Mouse (Mus musculus) kidney, embryonic 16.5 days (tissue): ENCODE measurements around the gene Psmb7. TPM values are rescaled to one million over a fixed set of nuclear protein-coding genes. Genes with fewer than 3 reads are reported as not detected.

Experiments used
- ATAC-seq: fragments of 200-750 bp; cut with Nextera tagmentation; 2 replicates; pipeline ENCODE4 v1.8.0; 2017; ENCODE audit warnings: moderate TSS enrichment; ENCODE audit not compliant: low FRiP score, low TSS enrichment
- H3K27ac ChIP-seq: fragments of 300-500 bp; sonication (generic); 2 replicates; pipeline ENCODE4 v1.5.1; 2014; ENCODE audit warnings: low read length
- H3K27me3 ChIP-seq: fragments of 300-500 bp; sonication (generic); 2 replicates; pipeline ENCODE4 v1.6.1; 2014; ENCODE audit warnings: low read length, control low read depth, mixed read lengths; ENCODE audit not compliant: insufficient read depth
- H3K36me3 ChIP-seq: fragments of 300-500 bp; sonication (generic); 2 replicates; pipeline ENCODE4 v1.6.1; 2014; ENCODE audit warnings: low read length, control low read depth, mixed read lengths; ENCODE audit not compliant: insufficient read depth
- H3K4me1 ChIP-seq: fragments of 300-500 bp; sonication (generic); 2 replicates; pipeline ENCODE4 v1.6.1; 2014; ENCODE audit warnings: low read length, control low read depth, mixed read lengths; ENCODE audit not compliant: insufficient read depth
- H3K4me2 ChIP-seq: fragments of 300-500 bp; sonication (generic); replicated peaks from 2 replicates; pipeline ENCODE4 v1.6.1; 2014; ENCODE audit warnings: low read depth, low read length
- H3K4me3 ChIP-seq: fragments of 300-500 bp; sonication (generic); 2 replicates; pipeline ENCODE4 v1.5.1; 2014; ENCODE audit warnings: mild to moderate bottlenecking, low read length
- H3K9ac ChIP-seq: fragments of 300-500 bp; sonication (generic); replicated peaks from 2 replicates; pipeline ENCODE4 v1.6.1; 2014; ENCODE audit warnings: low read length
- H3K9me3 ChIP-seq: fragments of 300-500 bp; sonication (generic); 2 replicates; pipeline ENCODE4 v1.6.1; 2016; ENCODE audit warnings: low read length, control low read depth
- WGBS: fragments of 180-500 bp; shearing (Covaris S2); extraction: QIAGEN DNeasy Blood & Tissue Kit; methylation state at CpG from one replicate; pipeline ENCODE4 v1.1.7; 2014; 5-methylcytosine and 5-hydroxymethylcytosine counted together
- polyA plus RNA-seq: library from polyadenylated mRNA; unstranded; fragments of >200 nt; fragmentation: Nextera tagmentation; extraction: Ambion mirVana; gene quantifications from 2 replicates; pipeline ENCODE4 v1.2.1, GENCODE M21; 2015

Psmb7 gene
- polyA plus RNA-seq, 1 experiment from 2014 or later: 269 TPM

DNA sequence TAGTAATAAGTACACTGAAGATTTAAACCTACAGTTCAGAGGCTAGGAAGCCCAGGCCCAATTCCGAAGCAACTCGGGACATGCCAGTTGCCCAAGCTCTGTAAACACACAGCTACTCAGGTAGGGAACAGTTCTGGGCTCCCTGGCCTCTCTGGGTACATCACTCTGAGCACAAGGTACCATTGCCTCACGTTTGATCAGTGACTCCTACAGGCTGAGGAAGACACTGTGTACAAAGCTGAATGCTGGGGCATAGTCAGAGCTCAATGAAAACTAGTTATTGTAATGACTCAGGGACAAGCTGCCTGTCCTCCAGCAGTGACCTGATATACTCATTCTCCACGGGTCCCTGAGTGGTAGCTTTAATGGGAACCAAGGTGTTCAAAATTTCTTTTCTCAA is 22.8 kb downstream of the Psmb7 start:
- WGBS: 82% methylated on average over 4 of the region's 4 CpGs
- Histone ChIP-seq H3K27ac (no peak overlapping the region), H3K9me3 (no peaks in the 10 kb centered on the region), H3K36me3 (peaks cover 17% of the 10 kb centered on the region; the same call in 1 of the 2 replicates), H3K27me3 (no peaks in the 10 kb centered on the region), H3K4me3 (no peak overlapping the region), H3K9ac (no peak overlapping the region), H3K4me1 (peaks cover 6% of the 10 kb centered on the region; the same call in 1 of the 2 replicates), H3K4me2 (no peak overlapping the region)
- ATAC-seq: no peak

DNA sequence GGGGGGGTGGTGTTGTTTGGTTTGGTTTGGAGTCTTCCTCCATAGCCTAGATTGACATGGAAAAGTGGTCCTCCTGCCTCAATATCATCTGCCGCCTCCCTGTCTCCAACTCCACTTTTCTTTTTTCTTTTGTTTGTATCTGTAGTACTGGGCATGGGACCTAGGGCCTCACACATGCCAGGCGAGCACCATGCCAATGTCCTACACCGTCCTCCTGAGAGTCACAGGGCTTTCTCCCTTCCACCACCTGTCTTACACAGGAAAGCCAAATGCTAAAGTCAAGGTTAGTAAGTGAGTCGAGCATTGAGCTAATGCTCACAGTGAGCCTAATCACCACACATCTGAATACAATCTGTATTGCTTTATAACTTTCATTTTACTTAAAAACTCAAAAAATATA is 24.1 kb downstream of the Psmb7 start:
- Histone ChIP-seq H3K4me2 (no peak overlapping the region), H3K27me3 (no peaks in the 10 kb centered on the region), H3K9ac (no peak overlapping the region), H3K27ac (no peak overlapping the region), H3K36me3 (peaks cover 12% of the 10 kb centered on the region; the same call in 1 of the 2 replicates), H3K4me3 (no peak overlapping the region), H3K4me1 (peaks cover 6% of the 10 kb centered on the region; the same call in 1 of the 2 replicates), H3K9me3 (no peaks in the 10 kb centered on the region)
- ATAC-seq: no peak
- WGBS: 96% methylated on average over 4 of the region's 4 CpGs

DNA sequence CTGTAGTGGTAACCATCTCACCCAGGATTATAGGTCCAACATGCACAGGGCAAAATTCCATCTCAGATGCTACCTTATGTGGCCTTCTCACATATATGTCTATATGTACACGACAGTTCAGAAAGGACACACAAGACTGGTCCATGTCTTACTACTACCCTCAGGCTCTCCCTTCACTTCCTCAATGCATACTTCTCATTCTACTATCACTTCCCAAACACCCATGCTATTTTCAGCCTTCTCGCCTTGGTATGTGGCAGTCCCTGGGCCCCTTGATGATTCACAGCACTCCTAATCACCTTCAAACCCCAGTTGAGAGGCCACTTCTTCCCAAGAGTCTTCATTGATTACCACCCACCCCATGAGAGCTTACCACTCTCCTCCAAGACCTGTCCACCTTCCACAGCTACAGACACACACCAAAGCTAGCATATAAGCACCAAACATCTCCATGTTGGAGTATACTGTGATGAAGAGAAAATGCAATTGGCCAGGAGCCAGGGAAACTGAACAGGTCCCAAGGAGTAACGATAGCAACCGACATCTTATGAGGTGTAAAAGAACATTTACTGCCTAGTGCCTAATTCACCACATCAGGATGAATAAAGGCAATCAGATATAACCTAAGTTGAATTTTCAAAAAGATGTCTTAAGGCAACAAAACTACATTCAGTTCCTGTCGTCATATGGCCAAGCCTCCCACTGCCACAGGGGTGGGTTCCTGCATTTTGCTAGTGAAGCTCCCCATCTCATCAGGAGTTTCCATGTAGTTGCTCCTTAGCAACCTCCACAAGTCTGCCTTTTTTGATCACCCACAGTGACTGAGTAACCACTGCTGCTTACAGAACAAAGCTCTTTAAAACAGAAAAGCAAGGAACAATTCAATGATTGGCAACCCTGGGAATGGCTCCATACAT is 26.7 kb downstream of the Psmb7 start:
- Histone ChIP-seq H3K36me3 (peaks cover 17% of the 10 kb centered on the region; the same call in 1 of the 2 replicates), H3K9ac (no peak overlapping the region), H3K4me2 (no peak overlapping the region), H3K4me3 (no peak overlapping the region), H3K4me1 (peaks cover 6% of the 10 kb centered on the region; the same call in 1 of the 2 replicates), H3K27ac (no peak overlapping the region), H3K27me3 (no peaks in the 10 kb centered on the region), H3K9me3 (no peaks in the 10 kb centered on the region)
- no peak for ATAC-seq
- WGBS: 89% methylated on average over 5 of the region's 5 CpGs

DNA sequence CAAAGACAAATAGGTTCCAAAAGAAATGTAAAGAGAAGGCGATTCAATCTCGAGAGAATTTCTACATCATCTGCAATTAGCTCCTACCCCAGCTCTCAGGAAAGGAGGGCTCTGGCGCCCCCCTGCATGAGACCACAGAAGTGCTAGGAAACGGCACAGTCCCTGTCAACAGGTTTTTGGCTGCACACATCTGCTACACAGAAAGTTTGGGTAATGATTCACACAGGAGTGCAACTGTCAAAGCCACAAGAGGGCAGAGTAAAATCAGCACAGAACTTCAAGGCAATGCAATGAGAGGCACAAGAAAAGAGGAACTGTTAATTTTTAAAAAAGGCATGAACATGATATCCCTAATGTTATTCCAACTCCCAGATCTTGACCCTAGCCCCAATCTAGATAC is 27.8 kb downstream of the Psmb7 start:
- Histone ChIP-seq H3K36me3 (peaks cover 18% of the 10 kb centered on the region; the same call in 1 of the 2 replicates), H3K4me2 (no peak overlapping the region), H3K4me1 (peaks cover 6% of the 10 kb centered on the region; the same call in 1 of the 2 replicates), H3K9ac (no peak overlapping the region), H3K27ac (no peak overlapping the region), H3K9me3 (no peaks in the 10 kb centered on the region), H3K4me3 (no peak overlapping the region), H3K27me3 (no peaks in the 10 kb centered on the region)
- ATAC-seq: no peak; the same call in 1 of the 2 replicates
- 58% methylated on average over 4 of the region's 4 CpGs for WGBS

DNA sequence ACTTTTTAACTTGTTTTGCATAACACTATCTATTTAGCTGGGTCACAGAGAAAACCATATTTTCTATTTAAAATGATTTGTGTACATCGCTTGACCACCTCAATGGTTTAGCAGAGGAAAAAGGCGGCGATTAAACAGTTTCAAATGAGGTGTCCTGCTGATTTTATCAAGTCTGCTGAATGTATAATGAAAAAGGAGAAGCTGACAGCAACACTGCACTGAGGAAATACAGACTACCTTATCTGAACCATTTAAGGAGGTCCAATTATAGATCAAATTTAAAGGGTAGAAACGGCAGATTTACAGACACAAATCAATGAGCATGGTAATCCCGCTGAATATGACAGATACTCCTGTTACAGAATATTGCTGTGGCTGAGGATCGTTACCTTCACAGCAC is 29.4 kb downstream of the Psmb7 start:
- Histone ChIP-seq H3K9me3 (no peaks in the 10 kb centered on the region), H3K4me2 (no peak overlapping the region), H3K4me1 (peaks cover 6% of the 10 kb centered on the region; the same call in 1 of the 2 replicates), H3K36me3 (peaks cover 18% of the 10 kb centered on the region; the same call in 1 of the 2 replicates), H3K9ac (no peak overlapping the region), H3K4me3 (no peak overlapping the region), H3K27me3 (no peaks in the 10 kb centered on the region), H3K27ac (no peak overlapping the region)
- WGBS: 83% methylated on average over 6 of the region's 6 CpGs
- no peak for ATAC-seq

DNA sequence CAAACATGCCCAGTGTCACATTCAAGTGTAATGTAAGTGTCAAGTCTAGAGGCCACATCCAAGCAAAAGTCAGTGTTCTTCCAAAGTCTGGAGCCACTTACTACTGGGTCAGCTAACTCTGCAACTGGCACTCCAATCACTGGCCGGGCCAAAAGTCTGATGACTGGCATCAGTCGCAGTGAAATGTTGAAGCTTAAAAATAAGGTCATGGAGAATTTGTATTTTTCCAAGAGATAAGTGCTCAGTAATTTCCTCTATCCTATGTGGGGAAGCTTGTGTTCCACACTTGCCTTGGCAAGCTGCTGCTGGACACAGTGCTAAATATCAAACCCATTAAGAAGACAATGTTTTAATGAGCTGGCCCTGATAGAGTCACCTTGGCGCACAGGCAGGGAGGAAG is 30.3 kb downstream of the Psmb7 start:
- H3K4me3 ChIP-seq: no peak overlapping the region
- no peaks in the 10 kb centered on the region for H3K27me3 ChIP-seq
- H3K9ac ChIP-seq: no peak overlapping the region
- no peak overlapping the region for H3K27ac ChIP-seq
- 89% methylated on average over 3 of the region's 3 CpGs for WGBS
- H3K4me1 ChIP-seq: peaks cover 6% of the 10 kb centered on the region; the same call in 1 of the 2 replicates
- H3K36me3 ChIP-seq: peaks cover 17% of the 10 kb centered on the region; the same call in 1 of the 2 replicates
- no peak for ATAC-seq
- no peaks in the 10 kb centered on the region for H3K9me3 ChIP-seq
- H3K4me2 ChIP-seq: no peak overlapping the region

DNA sequence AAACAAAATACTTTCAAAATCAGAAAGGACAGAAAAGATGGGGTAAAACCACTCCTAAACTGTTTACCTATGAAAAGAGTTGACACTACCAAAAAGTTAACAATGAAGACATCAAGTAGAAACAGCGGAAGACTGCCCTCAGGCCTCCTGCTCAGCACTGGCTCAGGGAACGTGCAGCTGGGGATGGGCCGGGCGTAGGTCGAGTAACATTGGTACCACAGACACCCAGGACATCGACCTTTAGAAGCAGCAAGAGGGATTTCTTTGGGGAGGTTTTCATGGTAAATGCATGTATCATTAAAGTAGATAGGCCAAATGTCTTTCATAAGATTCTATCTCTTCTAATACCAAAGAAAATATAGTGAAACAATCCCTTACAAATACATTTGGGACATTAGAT is 31.3 kb downstream of the Psmb7 start:
- no peak for ATAC-seq
- no peak overlapping the region for H3K9ac ChIP-seq
- no peaks in the 10 kb centered on the region for H3K9me3 ChIP-seq
- peaks cover 10% of the 10 kb centered on the region; the same call in 1 of the 2 replicates for H3K36me3 ChIP-seq
- no peak overlapping the region for H3K27ac ChIP-seq
- no peak overlapping the region for H3K4me2 ChIP-seq
- H3K4me3 ChIP-seq: no peak overlapping the region
- peaks cover 6% of the 10 kb centered on the region; the same call in 1 of the 2 replicates for H3K4me1 ChIP-seq
- H3K27me3 ChIP-seq: no peaks in the 10 kb centered on the region
- WGBS: 92% methylated on average over 6 of the region's 6 CpGs

DNA sequence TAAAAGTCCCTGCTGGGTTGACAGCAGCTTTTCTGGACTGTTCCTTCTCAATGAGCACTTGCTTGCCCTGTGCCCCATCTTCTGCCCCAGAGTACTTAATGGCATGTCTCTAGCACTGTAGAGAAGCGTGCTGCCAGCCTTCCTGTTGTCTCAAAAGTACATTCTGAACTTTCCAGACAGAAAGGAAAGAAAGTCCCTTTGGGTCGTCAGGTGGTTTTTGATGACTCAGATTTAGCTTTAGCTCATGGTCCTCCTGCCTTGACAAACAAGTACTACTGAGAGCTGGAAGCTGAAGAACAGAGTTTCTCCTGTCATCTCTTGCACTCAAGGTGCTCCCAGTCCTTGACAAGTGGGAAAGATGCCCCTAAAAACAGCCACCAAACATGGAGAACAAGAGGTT is 33.7 kb downstream of the Psmb7 start:
- H3K4me3 ChIP-seq: no peak overlapping the region

DNA sequence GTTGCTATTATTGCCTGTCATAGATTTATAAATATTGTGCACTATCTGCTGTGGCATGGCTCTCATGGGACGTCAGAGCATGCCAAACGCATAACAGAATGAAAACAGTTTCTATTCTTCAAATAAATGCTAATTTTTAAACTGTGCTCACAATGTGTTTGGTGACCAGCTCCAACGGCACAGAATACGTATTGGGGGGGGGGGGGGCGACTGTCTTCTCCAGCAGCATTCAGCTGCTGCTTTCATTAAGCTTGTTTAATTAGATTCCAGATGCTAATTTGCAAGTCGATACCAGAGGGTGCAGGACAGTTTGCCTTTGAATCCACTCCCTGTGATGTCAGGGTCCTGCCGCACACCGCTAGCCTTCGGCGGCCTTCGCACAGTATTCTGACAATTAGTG is 34.6 kb downstream of the Psmb7 start:
- no peaks in the 10 kb centered on the region for H3K4me1 ChIP-seq
- no peak overlapping the region for H3K4me2 ChIP-seq
- H3K4me3 ChIP-seq: no peak overlapping the region
- peaks cover 10% of the 10 kb centered on the region; the same call in 1 of the 2 replicates for H3K36me3 ChIP-seq
- no peaks in the 10 kb centered on the region for H3K9me3 ChIP-seq
- no peak overlapping the region for H3K9ac ChIP-seq
- H3K27ac ChIP-seq: no peak overlapping the region
- no peaks in the 10 kb centered on the region for H3K27me3 ChIP-seq
- 91% methylated on average over 11 of the region's 11 CpGs for WGBS
- ATAC-seq: no peak

More for the DNA sequence above, 33.7 kb downstream of the Psmb7 start:
- Histone ChIP-seq H3K27ac (no peak overlapping the region), H3K4me1 (no peaks in the 10 kb centered on the region), H3K9me3 (no peaks in the 10 kb centered on the region), H3K4me2 (no peak overlapping the region), H3K9ac (no peak overlapping the region), H3K36me3 (peaks cover 10% of the 10 kb centered on the region; the same call in 1 of the 2 replicates), H3K27me3 (no peaks in the 10 kb centered on the region)
- ATAC-seq: no peak
- 78% methylated on average over 2 of the region's 2 CpGs for WGBS

DNA sequence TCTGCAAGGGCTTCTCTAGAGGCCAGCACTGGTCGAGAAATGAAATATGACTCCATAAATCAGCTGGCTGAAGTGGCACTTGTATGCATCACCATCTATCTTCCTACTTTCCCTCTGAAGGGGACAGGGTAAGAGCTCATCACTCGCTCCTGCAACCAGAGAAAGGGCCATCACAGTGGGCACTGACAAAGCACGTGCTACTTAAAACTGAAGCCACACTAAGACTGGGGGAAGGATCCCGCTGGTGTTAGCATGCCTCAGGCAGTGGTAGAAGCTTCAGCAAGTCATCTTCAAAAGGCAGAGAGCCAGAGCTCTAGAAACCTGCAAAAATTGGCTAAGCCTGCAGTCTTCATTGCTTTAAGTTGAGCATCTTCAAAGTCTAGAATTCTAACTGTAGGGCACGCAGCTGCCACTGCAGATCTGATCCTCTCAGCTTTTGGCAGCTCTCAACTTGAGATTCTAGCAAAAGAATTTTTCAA is 35.0 kb downstream of the Psmb7 start:
- Histone ChIP-seq H3K9ac (no peak overlapping the region), H3K27ac (no peak overlapping the region), H3K36me3 (peaks cover 10% of the 10 kb centered on the region; the same call in 1 of the 2 replicates), H3K9me3 (no peaks in the 10 kb centered on the region), H3K4me1 (no peaks in the 10 kb centered on the region), H3K4me2 (no peak overlapping the region), H3K27me3 (no peaks in the 10 kb centered on the region), H3K4me3 (no peak overlapping the region)
- 77% methylated on average over 5 of the region's 5 CpGs for WGBS
- no peak for ATAC-seq
